Mouse (Mus musculus): ENCODE measurements at regions not wholly inside any gene's neighbourhood (a gene's known extent, or its start where the extent isn't known, plus 50 kb on each side); places are given as distances from the start of the nearest gene placed in this dataset.

DNA sequence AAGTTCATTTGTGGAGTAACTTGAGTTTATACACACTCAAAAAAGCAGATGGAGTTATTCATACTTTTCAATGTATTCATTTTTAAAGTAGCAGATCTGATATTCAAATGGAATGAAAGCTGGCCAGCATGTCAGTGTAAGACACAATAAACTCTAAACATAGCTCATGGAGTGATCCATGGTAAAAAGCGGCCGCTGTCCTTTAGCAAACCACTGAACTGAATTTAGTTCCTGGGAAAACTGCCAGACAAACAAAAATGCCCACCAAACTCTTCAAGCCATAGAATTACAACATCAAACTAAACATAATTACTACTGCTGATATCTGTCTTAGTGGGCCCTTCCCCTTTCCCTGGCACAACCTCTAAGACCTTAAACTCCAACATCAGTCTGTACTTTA lies 425.0 kb downstream of the Pcdh10 start:
- H3K4me1 ChIP-seq (ENCODE audit: insufficient read depth) = no peaks in the 10 kb centered on the region
- no peak overlapping the region for H3K9ac ChIP-seq
- H3K27me3 ChIP-seq (ENCODE audit: insufficient read depth, low read length) = no peaks in the 10 kb centered on the region
- WGBS = 86% methylated on average over 2 of the region's 2 CpGs
- no peaks in the 10 kb centered on the region for H3K36me3 ChIP-seq (ENCODE audit: insufficient read depth)
- H3K9me3 ChIP-seq (ENCODE audit: low read depth, low read length) = no peaks in the 10 kb centered on the region
- H3K4me2 ChIP-seq = no peak overlapping the region
- DNase-seq (peak; percentile 7), ATAC-seq (ENCODE audit: insufficient read depth) (no peak)
- no peak overlapping the region for H3K27ac ChIP-seq (ENCODE audit: low read depth)
- no peak for TF ChIP-seq CTCF (IDR thresholded peaks at IDR 0.05; ENCODE audit: low read depth)
- no peak overlapping the region for H3K4me3 ChIP-seq (ENCODE audit: low read depth, low read length)
